Mouse (Mus musculus): ENCODE data around the gene Stard5. TPM values are rescaled to one million over a fixed set of nuclear protein-coding genes. Genes with fewer than 3 reads are reported as not detected.

Stard5 gene
- polyA plus RNA-seq (2014; fragmentation: Illumina TruSeq; extraction: RNeasy Lipid Tissue Mini Kit (QIAGEN cat#74804); ENCODE audit: insufficient read depth, low read depth, low replicate concordance), result 11.2 TPM

DNA sequence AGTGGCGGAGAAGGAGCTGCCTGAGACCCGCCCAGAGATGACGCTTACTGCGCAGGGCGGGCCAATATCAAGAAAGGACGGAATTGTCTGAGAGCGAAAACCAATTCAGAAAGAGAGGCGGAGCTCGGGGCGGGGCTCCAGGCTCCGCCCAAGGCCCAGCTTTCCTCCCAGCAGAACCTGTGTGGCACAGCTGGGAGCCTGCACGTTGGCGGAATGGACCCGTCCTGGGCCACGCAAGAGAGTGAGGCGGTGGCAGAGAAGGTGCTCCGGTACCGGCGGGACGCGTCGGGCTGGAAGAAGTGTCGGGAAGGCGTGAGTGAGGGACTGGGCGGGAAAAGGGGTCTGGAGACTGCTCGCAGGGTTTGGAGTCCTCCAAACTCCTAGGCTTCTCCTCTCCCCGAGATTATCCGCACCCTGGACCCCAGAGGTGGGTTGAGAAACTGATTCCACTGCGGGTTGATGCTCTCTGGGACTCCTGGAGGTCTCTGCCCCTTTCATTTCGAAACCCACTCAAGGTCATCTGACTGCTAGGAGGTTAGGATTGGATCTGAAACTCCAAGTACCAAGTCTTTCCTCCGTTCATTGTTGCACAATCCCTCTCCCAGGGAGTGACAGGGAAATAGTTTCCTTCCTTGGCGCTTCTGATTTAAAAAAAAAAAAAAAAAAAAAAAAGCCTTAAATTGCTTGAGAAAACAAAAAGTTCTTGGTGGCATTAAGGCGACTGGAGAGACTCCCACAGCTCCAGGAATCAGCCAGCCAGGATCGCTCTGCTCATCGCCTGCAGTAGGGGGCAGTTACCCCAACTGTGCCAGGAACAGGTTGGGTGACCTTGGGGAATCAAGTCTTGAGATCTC lies at the start of gene Stard5:
Gene Stard5, plus strand, starts transcription at position 132 of the 854 bp plus-strand sequence.

GRCm38 (mm10) chr7:83584639-83585471 lies 46.9 kb upstream of the Stard5 start, which contains the start of gene Tmc3:
Gene Tmc3, plus strand, starts transcription at chr7:83584927.

Other genes starting within 250 kb of the Stard5 start
- gene Tmc3, start 47.0 kb upstream of the Stard5 start, polyA plus RNA-seq (2014; fragmentation: Illumina TruSeq; extraction: RNeasy Lipid Tissue Mini Kit (QIAGEN cat#74804); ENCODE audit: insufficient read depth, low read depth, low replicate concordance), result not detected
- 16.1 TPM for gene Il16, start 113.8 kb downstream of the Stard5 start, polyA plus RNA-seq (2014; fragmentation: Illumina TruSeq; extraction: RNeasy Lipid Tissue Mini Kit (QIAGEN cat#74804); ENCODE audit: insufficient read depth, low read depth, low replicate concordance)
- gene Cfap161, start 162.9 kb downstream of the Stard5 start, polyA plus RNA-seq (2014; fragmentation: Illumina TruSeq; extraction: RNeasy Lipid Tissue Mini Kit (QIAGEN cat#74804); ENCODE audit: insufficient read depth, low read depth, low replicate concordance), result 14.3 TPM